Mouse (Mus musculus): ENCODE data around the gene Rnf13.

- TF ChIP-seq TCF3 (IDR thresholded peaks at IDR 0.05; ENCODE audit: insufficient read length, low read depth) = no peak
- no peak for TF ChIP-seq USF1 (IDR thresholded peaks at IDR 0.05; ENCODE audit: low read depth)
- TF ChIP-seq MYOG (IDR thresholded peaks at IDR 0.05; ENCODE audit: control insufficient read depth in 1 of 3, insufficient read depth in 1 of 3, insufficient read length in 2 of 3, low read depth in 2 of 3) = no peak
These were observed 97.7 kb downstream of the Rnf13 start for GRCm38 (mm10) chr3:57833585-57833984.

All from myocyte (in vitro differentiated cells).